Mouse (Mus musculus) frontal cortex, postnatal 25 days (tissue): ENCODE data around the gene Orai1.
A peak's percentile ranks its signal among the peaks of the same experiment; 100 is the strongest.

Experiments used
- DNase-seq, 2 experiments: peaks; one replicate each; pipeline ENCODE4 v3.0.0; 2022; ENCODE audit warnings: low spot score in 2 of 2

The Orai1 gene

DNA sequence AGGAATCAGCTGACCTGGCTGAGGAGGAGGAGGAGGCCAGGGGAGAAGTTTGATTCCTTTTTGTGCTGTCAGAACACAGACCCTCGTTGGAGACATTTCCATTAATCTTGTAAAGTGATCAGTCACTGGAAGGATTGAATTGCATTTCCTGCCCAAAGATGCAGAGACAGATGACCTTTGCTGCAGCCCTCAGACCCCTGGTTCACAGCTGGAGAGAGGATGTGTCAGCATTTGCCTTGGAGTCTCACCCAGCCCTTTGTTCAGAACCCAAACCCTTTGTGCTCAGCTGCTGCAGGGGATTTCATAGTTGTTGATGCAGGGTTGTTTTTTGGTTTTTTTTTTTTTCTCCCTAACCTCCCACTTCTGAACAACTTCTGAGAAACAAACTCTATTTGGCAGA lies 20.0 kb upstream of the Orai1 start:
- no peak for DNase-seq

GRCm38 (mm10) chr5:122997205-122998204 lies 17.4 kb upstream of the Orai1 start:
- no peak for DNase-seq

DNA sequence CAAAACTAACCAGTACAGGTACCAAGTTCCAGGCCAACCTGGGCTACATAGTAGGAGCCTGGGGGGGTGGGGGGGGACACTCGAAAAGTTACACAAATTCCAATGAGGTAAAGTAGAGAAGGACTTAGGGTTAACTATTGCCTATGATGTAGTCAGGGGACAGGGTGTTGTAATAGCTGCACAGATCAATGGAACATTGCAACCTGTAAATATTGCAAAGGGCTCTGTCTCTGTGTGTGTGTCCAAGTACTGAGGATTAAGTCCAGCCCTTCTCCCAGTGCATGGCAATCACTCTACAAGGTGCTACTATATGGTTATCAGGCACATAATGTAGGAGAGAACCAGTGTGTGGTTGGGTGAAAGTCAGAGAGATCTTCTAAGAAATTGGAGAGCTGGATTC lies 14.0 kb upstream of the Orai1 start:
- DNase-seq = no peak

DNA sequence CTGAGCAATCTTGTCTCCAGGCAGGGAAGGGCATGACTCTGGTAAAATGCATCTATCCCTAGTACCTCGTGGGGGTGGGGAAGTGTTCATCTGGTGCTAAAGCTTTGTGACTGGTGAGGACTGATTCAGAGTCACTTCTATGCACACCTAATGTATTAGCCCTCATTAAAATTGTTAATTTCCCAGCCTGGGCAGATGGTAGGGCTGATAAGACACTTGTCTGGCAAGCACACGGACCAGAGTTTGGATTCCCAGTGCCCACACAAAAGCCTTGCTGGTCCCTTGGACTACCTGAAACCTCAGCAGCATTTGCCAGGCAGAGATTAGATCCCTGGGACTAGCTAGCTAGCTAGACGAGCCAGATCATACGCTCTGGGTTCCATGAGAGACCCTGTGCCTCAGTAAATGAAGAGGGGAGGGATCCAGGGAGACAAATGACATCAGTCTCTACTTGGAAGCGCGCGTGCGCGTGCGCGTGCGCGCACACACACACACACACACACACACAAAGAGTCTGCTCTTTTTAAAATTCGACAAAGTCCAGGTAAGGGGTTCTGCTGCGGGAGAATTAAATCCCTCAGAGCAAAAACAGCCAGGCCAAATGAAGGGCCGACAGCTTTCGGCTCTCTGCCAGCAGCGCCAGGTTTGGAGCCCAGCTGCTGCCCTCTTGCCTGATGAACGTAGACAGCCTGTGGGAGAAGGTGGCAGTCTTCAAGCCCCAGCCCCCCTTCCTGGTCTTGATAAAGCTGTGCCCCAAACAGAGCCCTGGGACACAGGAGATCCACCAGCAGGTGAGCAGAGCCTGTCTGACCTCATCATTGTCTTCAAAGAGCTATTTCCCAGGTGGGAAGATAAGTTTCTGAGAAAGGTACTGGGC lies 8.9 kb upstream of the Orai1 start:
- DNase-seq = no peak

- DNase-seq = no peak
These were observed 5.9 kb upstream of the Orai1 start for GRCm38 (mm10) chr5:123008877-123009493.

DNA sequence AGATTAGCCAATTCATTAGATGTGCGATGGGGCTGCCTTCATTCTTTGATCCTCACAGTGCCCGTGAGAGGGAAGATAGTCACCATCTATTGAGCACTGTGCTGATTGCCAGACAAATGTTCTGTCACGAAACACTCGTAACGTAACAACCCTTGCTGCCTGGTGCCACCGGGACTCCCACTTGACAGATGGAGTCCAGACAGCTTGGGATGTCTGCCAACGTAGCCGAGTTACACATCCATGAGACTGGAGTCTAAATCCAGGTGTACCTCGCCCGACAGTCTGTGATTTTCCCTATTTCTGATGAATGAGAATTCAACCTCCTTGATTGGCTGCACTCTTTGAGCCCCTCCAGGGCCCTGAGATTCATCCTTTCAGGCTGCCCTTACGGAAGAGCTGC lies 5.0 kb upstream of the Orai1 start:
- DNase-seq = no peak

- no peak for DNase-seq
These were observed 4.1 kb upstream of the Orai1 start for GRCm38 (mm10) chr5:123010806-123011205.

DNA sequence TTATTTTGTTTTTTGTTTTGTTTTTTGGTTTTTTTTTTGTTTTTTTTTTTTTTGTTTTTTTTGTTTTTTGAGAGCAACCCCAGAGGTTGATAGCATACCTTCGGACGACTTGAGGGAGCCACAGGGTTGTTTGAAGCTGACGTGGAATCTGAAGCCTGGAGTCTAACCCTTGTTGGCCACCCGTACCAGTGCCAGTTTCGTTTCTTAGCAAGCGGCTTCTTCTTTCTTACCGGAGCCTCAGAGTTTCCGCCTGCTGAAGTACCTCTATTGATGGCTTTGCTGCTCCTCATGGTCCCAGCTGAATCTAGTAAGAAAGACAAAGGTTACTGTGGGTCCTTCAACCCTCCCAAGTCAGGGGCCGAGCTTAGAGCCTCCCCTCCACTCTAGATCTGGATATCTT lies 3.2 kb upstream of the Orai1 start:
- DNase-seq = no peak

GRCm38 (mm10) chr5:123013599-123014315 lies 1.1 kb upstream of the Orai1 start:
- peak in 1 of 2 experiments; percentile 47 for DNase-seq

DNA sequence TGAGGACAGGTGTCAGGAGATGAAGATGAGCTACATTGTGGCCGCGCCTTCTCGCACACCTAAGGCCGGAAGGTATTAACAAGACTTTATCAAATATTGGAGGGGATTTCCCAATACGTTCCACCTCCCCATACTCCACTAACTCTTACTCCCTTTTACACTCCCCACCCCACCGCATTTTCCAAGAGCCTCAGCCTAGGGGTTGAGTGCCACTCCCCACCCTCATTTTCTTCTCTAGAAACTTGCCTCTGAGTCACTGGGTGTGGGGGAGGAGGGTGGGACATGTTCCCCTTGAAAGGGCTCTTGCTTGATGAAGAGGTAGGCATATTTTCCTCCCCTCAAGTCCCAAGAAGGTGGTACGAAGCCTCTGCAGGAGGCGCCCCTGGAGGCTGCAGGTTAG lies 1.0 kb downstream of the Orai1 start:
- DNase-seq = no peak

DNA sequence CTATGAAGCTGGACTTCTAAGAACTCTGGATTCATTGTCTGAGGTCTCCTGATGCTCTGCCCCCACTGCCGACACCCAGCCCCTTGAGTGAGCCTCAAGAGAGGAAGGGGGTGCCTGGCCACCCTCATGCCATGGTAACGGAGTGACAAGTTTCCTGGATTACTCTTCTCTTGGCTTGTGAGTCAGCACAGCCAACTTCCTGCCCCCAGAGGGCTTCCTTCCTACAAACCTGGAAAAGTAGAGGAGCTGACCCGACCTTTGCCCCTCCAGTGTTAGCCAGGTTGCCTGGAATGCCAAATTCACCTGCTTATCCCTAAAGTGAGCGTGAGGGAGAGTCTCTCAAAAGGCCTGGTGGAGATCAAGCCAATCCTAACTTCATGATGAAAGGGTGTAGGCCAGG lies 2.6 kb downstream of the Orai1 start:
- no peak for DNase-seq

DNA sequence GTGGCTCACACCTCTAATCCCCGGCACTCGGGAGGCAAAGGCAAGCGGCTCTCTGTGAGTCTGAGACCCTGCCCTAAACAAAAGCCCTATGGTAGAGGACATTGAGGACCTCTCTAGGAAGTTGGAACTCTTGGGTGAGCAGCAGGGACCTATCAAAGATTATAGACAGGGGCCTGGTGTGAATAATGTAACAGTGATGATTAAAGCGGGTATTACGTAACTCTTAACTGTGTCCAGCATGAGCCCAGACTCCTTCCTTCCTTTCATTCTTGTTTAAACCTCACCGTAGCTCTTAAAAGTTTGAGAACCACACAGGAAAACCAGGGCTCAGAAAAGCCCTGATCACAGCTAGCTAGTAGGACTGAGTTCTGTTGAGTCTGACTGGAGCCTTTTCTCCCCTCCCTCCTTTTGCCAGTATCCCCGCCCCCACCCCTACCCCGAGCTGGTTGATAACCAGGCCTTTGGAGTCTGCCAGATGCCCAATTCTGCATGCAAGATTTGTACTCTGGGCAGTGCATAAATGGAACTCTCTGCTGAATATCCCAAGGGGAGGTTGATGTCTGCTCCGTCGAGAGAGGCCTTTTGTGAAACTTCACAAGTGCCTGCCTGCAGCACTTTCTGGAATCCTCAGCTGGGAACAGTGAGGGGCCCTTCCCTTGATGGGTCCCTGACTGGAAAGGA lies 4.6 kb downstream of the Orai1 start:
- no peak for DNase-seq

GRCm38 (mm10) chr5:123020426-123020825 lies 5.6 kb downstream of the Orai1 start:
- DNase-seq = no peak

DNA sequence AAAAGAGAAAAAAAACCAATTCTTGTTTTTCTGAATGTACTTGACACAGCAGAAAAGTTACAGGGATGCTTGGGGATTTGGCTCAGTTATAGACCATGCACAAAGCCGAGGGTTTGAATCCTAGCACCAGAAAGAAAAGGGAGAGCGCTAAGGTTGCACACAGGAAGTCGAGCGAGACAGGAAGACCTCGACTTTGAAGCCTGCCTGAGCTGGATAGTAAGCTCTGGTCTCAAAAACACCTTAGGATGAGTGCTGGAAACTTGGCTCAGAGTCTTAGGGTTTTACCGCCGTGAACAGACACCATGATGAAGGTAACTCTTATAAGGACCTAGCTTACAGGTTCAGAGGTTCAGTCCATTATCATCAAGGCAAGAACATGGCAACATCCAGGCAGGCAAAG lies 6.6 kb downstream of the Orai1 start:
- DNase-seq = no peak

DNA sequence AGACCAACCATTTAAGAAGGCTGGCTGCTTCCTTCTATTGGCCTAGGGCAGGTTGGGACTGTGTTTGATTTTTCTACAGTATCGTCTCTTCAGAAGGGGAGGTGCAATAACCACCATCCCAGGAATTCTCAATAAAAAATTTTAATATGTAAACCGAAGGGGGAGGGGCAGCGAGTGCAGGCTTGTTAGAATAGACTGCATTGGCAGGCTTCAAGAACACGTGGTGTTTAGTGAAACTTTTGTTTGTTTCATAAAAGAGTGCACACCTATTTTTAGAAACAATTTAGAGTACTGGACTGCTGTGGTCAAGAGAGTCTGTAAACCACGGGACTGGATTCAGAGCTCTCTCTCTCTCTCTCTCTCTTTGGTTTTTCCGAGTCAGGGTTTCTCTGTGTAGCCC lies 8.2 kb downstream of the Orai1 start:
- DNase-seq = no peak

DNA sequence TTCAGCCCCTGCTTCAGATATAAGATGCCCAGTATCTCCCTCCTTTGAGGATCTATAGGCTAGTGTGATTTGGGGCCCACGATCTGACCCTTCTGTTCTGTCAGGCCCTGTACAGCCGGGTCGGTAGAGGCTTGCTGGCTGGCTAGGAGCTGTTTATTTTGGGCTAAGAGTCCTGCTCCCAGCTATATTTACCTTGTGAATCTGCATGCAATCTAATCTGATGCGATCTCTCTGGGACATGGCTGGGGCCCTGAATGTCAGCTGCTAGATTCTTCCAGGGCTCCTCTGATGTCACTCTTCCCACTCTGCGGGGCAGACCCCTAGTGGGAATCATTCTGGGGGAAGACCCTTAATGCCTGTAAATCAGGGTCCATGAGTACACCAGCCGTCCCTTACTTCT lies 9.4 kb downstream of the Orai1 start:
- no peak for DNase-seq

GRCm38 (mm10) chr5:123024965-123025573 lies 10.2 kb downstream of the Orai1 start:
- no peak for DNase-seq

GRCm38 (mm10) chr5:123026414-123026813 lies 11.5 kb downstream of the Orai1 start:
- no peak for DNase-seq

DNA sequence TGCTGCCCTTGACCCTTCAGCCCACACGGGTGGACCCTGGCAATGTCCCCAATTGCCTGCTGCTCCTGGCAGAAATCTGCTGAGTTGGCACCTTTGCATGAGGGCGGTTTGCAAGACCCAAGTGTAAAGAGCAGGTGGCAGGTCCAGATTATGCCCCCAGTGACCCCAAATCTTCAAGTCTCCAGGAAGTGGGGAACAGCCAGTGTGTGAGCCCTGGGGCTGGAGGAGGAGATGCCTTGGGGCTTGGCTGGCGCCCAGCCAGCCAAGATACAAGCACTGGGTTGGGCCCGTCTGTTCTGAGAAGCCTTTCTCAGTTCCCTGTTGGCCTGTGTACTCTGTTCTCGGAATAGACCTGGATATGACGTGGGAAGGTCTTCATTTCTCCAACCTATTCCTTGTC lies 12.6 kb downstream of the Orai1 start:
- DNase-seq = no peak

DNA sequence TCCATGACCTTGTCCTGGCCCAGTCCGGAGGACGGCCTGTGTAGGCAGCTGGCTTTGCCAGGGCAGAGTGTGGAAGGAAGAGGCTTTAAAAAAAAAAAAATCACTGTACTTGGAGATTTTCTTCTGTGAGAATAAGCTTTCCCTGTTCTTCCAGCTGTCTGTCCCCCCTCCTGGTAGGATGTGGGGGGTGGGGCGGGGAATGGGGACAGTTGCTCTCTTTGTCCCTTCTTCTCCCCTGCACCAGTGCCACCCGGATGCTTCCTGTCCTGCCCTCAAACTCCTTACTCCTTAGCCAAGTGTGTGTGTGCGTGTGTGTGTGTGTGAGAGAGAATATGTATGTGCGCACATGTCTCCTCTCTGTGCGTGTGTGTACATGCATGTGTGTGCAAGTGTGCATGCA lies 14.9 kb downstream of the Orai1 start:
- DNase-seq = no peak

- no peak for DNase-seq
These were observed 16.4 kb downstream of the Orai1 start for GRCm38 (mm10) chr5:123031312-123031711.
